Mouse (Mus musculus): ENCODE data around the gene Polg.

GRCm38 (mm10) chr7:79512496-79512895 lies 46.3 kb upstream of the Polg start:
- TF ChIP-seq EP300 (IDR thresholded peaks at IDR 0.05; ENCODE audit: low read depth) (no peak), CTCF (IDR thresholded peaks at IDR 0.05; ENCODE audit: low read depth) (no peak)

Data from heart, postnatal 0 days (tissue).